Mouse (Mus musculus): ENCODE measurements around the gene Trim3. TPM values are rescaled to one million over a fixed set of nuclear protein-coding genes. Genes with fewer than 3 reads are reported as not detected.

The Trim3 gene
- polyA plus RNA-seq, 1 experiment, result 22.0 TPM

- Histone ChIP-seq H3K27me3 (ENCODE audit: control insufficient read depth, insufficient read depth, low read length) (no peaks in the 10 kb centered on the region), H3K27ac (ENCODE audit: control insufficient read depth, insufficient read depth, low read length) (no peak overlapping the region), H3K36me3 (ENCODE audit: control insufficient read depth, insufficient read depth, low read length) (no peaks in the 10 kb centered on the region), H3K4me1 (replicated peaks; ENCODE audit: control insufficient read depth, insufficient read depth, low read length) (no peaks in the 10 kb centered on the region), H3K4me3 (ENCODE audit: control insufficient read depth, insufficient read depth, low read length) (no peak overlapping the region)
- TF ChIP-seq CTCF (IDR thresholded peaks at IDR 0.05; ENCODE audit: borderline replicate concordance, control insufficient read depth, extremely low read depth, insufficient read depth, low read length, poor library complexity) (no peak), POLR2A (IDR thresholded peaks at IDR 0.05; ENCODE audit: control insufficient read depth, extremely low read depth, insufficient read depth, low read length, poor library complexity) (no peak)
- 86% methylated on average over 7 of the region's 7 CpGs for WGBS
- DNase-seq, result no peak
These were observed 64.8 kb downstream of the Trim3 start for GRCm38 (mm10) chr7:105568583-105568982.

- no peaks in the 10 kb centered on the region for H3K36me3 ChIP-seq (ENCODE audit: control insufficient read depth, insufficient read depth, low read length)
- H3K27me3 ChIP-seq (ENCODE audit: control insufficient read depth, insufficient read depth, low read length), result no peaks in the 10 kb centered on the region
- no peak for TF ChIP-seq POLR2A (IDR thresholded peaks at IDR 0.05; ENCODE audit: control insufficient read depth, extremely low read depth, insufficient read depth, low read length, poor library complexity)
- no peak for TF ChIP-seq CTCF (IDR thresholded peaks at IDR 0.05; ENCODE audit: borderline replicate concordance, control insufficient read depth, extremely low read depth, insufficient read depth, low read length, poor library complexity)
- WGBS, result 93% methylated on average over 17 of the region's 17 CpGs
- no peak for DNase-seq
- no peak overlapping the region for H3K27ac ChIP-seq (ENCODE audit: control insufficient read depth, insufficient read depth, low read length)
- H3K4me1 ChIP-seq (replicated peaks; ENCODE audit: control insufficient read depth, insufficient read depth, low read length), result no peaks in the 10 kb centered on the region
- H3K4me3 ChIP-seq (ENCODE audit: control insufficient read depth, insufficient read depth, low read length), result no peak overlapping the region
These were observed 68.1 kb downstream of the Trim3 start for GRCm38 (mm10) chr7:105565071-105565836.

- 33% methylated on average over 3 of the region's 3 CpGs for WGBS
- H3K4me3 ChIP-seq (ENCODE audit: control insufficient read depth, insufficient read depth, low read length), result no peak overlapping the region
- H3K27me3 ChIP-seq (ENCODE audit: control insufficient read depth, insufficient read depth, low read length), result no peaks in the 10 kb centered on the region
- no peaks in the 10 kb centered on the region for H3K36me3 ChIP-seq (ENCODE audit: control insufficient read depth, insufficient read depth, low read length)
- peaks cover 5% of the 10 kb centered on the region for H3K4me1 ChIP-seq (replicated peaks; ENCODE audit: control insufficient read depth, insufficient read depth, low read length)
- no peak for DNase-seq
- TF ChIP-seq CTCF (IDR thresholded peaks at IDR 0.05; ENCODE audit: borderline replicate concordance, control insufficient read depth, extremely low read depth, insufficient read depth, low read length, poor library complexity) (no peak), POLR2A (IDR thresholded peaks at IDR 0.05; ENCODE audit: control insufficient read depth, extremely low read depth, insufficient read depth, low read length, poor library complexity) (no peak)
- no peak overlapping the region for H3K27ac ChIP-seq (ENCODE audit: control insufficient read depth, insufficient read depth, low read length)
These were observed 70.0 kb downstream of the Trim3 start for GRCm38 (mm10) chr7:105563367-105563766.

DNA sequence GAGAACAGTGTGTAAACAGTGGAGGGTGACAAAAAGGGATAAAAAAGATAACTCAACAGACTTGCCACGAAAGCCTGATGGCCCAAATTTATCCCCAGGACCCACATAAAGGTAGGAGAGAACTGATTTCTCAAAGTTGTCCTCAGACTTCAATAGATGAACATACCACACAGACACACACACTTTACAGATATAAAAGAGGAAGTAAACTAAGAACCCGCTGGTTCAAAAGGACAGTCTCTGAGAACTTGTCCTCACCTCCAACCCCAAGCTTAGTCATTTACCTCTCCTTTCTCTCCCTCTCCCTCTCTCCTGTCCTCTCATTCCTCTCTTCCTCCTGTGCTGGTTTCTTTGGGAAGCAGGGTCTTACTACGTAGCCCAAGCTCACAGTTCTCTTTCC is 71.1 kb downstream of the Trim3 start:
- H3K27ac ChIP-seq (ENCODE audit: control insufficient read depth, insufficient read depth, low read length), result no peak overlapping the region
- peaks cover 5% of the 10 kb centered on the region for H3K4me1 ChIP-seq (replicated peaks; ENCODE audit: control insufficient read depth, insufficient read depth, low read length)
- no peak for DNase-seq
- H3K27me3 ChIP-seq (ENCODE audit: control insufficient read depth, insufficient read depth, low read length), result no peaks in the 10 kb centered on the region
- no peak overlapping the region for H3K4me3 ChIP-seq (ENCODE audit: control insufficient read depth, insufficient read depth, low read length)
- TF ChIP-seq POLR2A (IDR thresholded peaks at IDR 0.05; ENCODE audit: control insufficient read depth, extremely low read depth, insufficient read depth, low read length, poor library complexity), result no peak
- no peak for TF ChIP-seq CTCF (IDR thresholded peaks at IDR 0.05; ENCODE audit: borderline replicate concordance, control insufficient read depth, extremely low read depth, insufficient read depth, low read length, poor library complexity)
- no peaks in the 10 kb centered on the region; the same call in 1 of the 2 replicates for H3K36me3 ChIP-seq (ENCODE audit: control insufficient read depth, insufficient read depth, low read length)
- WGBS, result 30% methylated on average over 3 of the region's 3 CpGs

DNA sequence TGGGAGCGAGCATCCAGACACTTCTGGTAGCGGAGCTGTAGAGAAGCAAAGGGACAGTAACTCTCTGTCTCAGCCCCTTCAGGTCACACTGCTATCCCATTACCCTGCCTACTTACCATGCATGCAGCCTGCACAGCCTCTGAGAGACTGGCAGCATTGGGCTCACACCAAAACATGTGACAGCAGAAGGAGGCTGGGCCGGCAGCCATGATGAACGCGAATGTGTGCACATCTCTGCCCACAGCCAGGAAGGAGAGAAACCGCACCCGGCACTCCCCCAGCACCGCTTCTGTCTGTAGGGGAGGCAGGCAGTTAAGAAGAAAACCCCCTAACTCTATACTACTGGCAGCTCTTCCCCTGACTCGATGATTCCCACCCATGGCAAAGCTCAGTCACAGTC is 74.4 kb downstream of the Trim3 start:
- no peak for TF ChIP-seq CTCF (IDR thresholded peaks at IDR 0.05; ENCODE audit: borderline replicate concordance, control insufficient read depth, extremely low read depth, insufficient read depth, low read length, poor library complexity)
- no peak for TF ChIP-seq POLR2A (IDR thresholded peaks at IDR 0.05; ENCODE audit: control insufficient read depth, extremely low read depth, insufficient read depth, low read length, poor library complexity)
- Histone ChIP-seq H3K27me3 (ENCODE audit: control insufficient read depth, insufficient read depth, low read length) (no peaks in the 10 kb centered on the region), H3K4me3 (ENCODE audit: control insufficient read depth, insufficient read depth, low read length) (no peak overlapping the region), H3K27ac (ENCODE audit: control insufficient read depth, insufficient read depth, low read length) (no peak overlapping the region), H3K4me1 (replicated peaks; ENCODE audit: control insufficient read depth, insufficient read depth, low read length) (peaks cover 19% of the 10 kb centered on the region), H3K36me3 (ENCODE audit: control insufficient read depth, insufficient read depth, low read length) (no peaks in the 10 kb centered on the region; the same call in 1 of the 2 replicates)
- 78% methylated on average over 9 of the region's 9 CpGs for WGBS
- no peak for DNase-seq

DNA sequence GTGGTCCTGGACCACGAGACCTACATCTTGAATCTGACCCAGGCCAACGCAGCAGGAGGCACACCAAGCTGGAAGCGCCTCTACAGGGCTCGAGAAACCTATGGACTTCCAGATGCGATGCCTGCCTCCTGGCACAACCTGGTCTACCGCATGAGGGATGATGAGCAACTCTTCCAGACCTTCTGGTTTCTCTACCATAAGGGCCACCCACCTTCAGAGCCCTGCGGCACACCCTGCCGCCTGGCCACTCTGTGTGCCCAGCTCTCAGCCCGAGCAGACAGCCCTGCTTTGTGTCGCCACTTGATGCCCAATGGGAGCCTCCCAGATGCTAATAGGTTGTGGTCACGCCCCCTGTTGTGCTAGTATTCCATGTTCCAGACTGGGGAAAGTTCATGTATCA is 75.7 kb downstream of the Trim3 start:
- no peaks in the 10 kb centered on the region; the same call in 1 of the 2 replicates for H3K36me3 ChIP-seq (ENCODE audit: control insufficient read depth, insufficient read depth, low read length)
- peaks cover 22% of the 10 kb centered on the region for H3K4me1 ChIP-seq (replicated peaks; ENCODE audit: control insufficient read depth, insufficient read depth, low read length)
- 97% methylated on average over 11 of the region's 11 CpGs for WGBS
- no peak overlapping the region for H3K4me3 ChIP-seq (ENCODE audit: control insufficient read depth, insufficient read depth, low read length)
- H3K27ac ChIP-seq (ENCODE audit: control insufficient read depth, insufficient read depth, low read length), result no peak overlapping the region
- no peak for DNase-seq
- TF ChIP-seq CTCF (IDR thresholded peaks at IDR 0.05; ENCODE audit: borderline replicate concordance, control insufficient read depth, extremely low read depth, insufficient read depth, low read length, poor library complexity) (no peak), POLR2A (IDR thresholded peaks at IDR 0.05; ENCODE audit: control insufficient read depth, extremely low read depth, insufficient read depth, low read length, poor library complexity) (no peak)
- H3K27me3 ChIP-seq (ENCODE audit: control insufficient read depth, insufficient read depth, low read length), result no peaks in the 10 kb centered on the region
